Mouse (Mus musculus) bone marrow, adult 2 months (tissue): ENCODE measurements around the gene Rapgef6.

Experiments
- CTCF ChIP-seq: fragments of 200-500 bp; IDR thresholded peaks from 2 replicates; pipeline ENCODE4 v1.5.1; 2011; ENCODE audit warnings: low read length, control low read depth; ENCODE audit not compliant: control insufficient read depth, insufficient read depth
- POLR2A ChIP-seq: fragments of 200-500 bp; IDR thresholded peaks from 2 replicates; pipeline ENCODE4 v1.6.1; 2011; ENCODE audit warnings: low read depth, mild to moderate bottlenecking, control low read depth, low read length, borderline replicate concordance; ENCODE audit not compliant: control insufficient read depth

DNA sequence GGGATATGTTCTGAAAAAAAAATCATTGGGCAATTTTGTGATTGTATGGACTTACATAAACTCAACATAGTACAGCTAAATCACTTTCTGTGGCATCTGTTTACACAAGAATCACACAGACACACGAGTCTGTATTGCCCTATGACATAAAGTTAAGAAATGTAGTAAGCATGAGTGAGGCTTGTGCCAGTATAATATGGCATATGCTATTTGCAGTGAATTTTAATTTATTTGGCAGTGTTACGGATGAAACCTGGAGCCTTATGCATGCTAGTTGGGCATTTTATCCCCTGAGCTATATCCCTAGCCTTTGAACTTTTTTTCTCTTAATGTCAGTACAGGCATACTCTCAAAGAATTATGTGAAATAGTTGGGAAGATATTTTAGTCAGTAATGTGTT is 16.8 kb downstream of the Rapgef6 start:
- TF ChIP-seq CTCF: no peak
- no peak for TF ChIP-seq POLR2A
